Mouse (Mus musculus) lung, postnatal 14 days (tissue): ENCODE results near the gene Odf2.

ENCODE experiments used
- DNase-seq: peaks from one replicate; pipeline ENCODE4 v3.0.0; 2021

Odf2 gene

GRCm38 (mm10) chr2:29940073-29940472 is 51.1 kb downstream of the Odf2 start:
- DNase-seq: no peak

DNA sequence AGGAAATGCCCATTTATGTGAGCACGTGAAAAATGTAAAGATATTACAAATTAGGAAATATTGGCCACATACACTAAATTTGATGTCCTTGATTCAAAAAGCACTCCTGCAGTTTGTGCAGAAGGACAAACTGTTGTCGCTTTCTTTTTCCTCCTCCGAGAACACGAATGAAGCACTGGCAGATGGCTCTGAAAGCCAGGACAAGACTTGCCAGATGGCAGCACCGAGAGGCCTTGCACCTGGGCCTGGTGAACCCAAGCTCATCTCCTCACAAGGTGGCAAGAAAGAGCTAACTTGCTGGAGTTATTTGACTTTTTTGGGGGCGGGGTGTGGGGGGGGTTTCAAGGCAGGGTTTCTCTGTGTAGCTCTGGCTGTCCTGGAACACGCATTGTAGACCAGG is 51.8 kb downstream of the Odf2 start:
- no peak for DNase-seq

DNA sequence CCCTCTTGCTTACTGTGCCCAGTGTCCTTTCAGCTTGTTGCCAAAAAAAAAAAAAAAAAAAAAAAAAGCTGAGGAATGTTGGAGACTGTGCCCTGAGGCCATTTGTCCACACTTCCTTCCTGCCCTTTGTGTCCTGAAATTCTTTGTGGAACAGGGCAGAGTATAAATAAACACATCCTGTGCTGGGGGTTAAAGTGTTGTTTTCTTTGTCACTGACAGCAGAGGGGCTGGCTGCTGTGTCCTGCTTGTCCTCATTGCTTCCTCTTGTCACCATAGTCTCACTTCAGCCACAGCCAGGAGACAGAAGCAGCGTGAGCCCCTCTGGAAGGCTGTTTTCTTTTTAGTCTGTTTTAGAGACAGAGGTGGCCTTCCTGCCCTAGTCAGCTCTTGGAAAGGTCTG is 55.7 kb downstream of the Odf2 start:
- DNase-seq: peak; percentile 39

DNA sequence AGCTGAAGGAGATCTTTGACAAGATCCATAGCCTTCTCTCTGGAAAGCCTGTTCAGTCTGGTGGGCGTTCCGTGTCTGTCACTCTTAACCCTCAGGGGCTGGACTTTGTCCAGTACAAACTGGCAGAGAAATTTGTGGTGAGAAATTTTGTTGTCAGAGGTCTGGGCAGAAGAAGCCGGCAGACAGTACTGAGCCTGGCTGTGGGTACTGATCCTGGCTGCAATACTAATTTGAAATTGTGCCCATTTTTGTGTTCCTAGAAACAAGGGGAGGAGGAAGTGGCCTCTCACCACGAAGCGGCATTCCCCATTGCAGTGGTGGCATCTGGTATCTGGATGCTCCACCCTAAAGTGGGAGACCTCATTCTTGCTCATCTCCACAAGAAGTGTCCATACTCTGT is 59.9 kb downstream of the Odf2 start:
- DNase-seq: no peak

DNA sequence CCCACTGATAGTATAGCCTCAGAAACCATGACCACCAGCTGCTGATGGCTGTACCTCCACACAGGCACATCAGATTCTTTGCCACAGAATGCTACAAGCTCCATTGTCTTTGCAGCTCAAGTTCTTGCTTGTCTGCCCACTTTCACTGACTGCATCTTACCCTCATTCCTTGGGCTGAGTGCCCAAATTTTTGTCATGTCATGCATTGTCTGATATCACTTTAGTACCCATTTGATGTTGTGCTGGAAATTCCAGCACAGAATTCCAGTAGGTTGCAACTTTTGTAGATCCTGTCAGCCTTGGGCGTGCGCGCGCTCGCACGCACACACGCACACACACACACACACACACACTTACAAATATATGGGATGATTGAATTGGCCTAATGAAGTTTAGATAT is 72.2 kb downstream of the Odf2 start:
- no peak for DNase-seq

GRCm38 (mm10) chr2:29964354-29965249 is 75.6 kb downstream of the Odf2 start:
- peak; percentile 52 for DNase-seq

- DNase-seq: peak; percentile 98
Observed at GRCm38 (mm10) chr2:29965250-29965843, 76.3 kb downstream of the Odf2 start, which contains the start of gene Sptan1. Gene Sptan1 (plus strand): TSS chr2:29965560.

DNA sequence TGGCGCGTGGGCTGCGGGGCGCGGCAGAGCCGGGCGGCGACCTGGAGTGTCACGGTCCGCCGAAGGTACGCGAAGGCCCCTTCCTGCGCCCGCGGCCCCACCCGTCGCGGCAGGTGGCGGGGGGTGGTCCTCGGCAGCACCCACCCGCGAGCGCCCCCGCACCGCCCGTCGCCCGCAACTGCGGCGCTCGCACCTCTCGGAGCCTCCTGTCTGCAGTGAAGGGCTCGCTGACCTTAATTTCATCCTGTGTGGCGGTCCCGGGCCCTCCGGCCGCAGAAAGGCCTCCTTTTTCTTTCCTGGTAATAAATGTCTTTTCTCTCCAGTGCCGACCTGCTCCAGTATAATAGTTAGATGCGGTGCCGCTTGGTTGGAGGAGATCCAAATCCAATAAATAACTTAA is 76.9 kb downstream of the Odf2 start:
- DNase-seq: peak; percentile 46

DNA sequence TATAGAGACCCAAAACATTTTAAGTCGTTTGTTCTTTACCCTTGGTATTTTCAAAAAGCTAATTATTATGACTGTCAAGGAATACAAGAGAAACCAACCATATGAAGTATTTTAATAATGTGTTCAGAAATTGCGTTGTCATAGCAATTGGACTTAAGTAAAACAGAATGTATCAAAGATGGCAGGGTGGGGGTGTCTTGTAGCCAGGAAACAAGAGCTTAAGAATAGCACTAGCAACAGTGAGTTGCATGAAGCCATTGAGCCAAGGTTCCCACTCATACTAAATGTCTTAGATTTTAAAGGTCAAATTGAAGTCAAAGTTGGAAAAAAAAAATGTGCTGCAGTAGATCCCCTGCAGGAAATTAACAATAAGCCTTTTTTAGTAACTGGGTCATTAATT is 77.8 kb downstream of the Odf2 start:
- DNase-seq: no peak

- DNase-seq: no peak
Observed at GRCm38 (mm10) chr2:29967768-29968167, 78.7 kb downstream of the Odf2 start.

- peak; percentile 26 for DNase-seq
Observed at GRCm38 (mm10) chr2:29968638-29969037, 79.6 kb downstream of the Odf2 start.

- DNase-seq: peak; percentile 85
Observed at GRCm38 (mm10) chr2:29971838-29972635, 83.0 kb downstream of the Odf2 start.

DNA sequence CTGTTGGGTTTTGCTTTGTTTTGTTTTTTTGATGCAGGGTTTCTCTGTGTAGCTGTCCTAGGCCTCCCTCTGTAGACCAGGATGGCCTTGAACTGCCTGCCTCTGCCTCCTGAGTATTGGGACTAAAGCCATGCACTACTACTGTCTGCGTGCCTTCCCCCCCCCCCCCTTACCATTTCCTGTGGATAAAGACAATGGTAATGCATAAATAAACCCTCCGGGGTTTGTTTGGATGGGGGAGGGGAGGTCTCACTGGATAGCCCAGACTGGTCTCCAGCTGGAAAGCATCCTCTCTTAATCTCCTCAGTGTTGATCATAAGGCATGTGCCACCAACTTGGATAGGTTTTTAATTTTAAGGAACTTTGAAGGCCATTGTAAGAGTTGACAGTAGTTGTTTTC is 84.5 kb downstream of the Odf2 start:
- DNase-seq: peak; percentile 58

DNA sequence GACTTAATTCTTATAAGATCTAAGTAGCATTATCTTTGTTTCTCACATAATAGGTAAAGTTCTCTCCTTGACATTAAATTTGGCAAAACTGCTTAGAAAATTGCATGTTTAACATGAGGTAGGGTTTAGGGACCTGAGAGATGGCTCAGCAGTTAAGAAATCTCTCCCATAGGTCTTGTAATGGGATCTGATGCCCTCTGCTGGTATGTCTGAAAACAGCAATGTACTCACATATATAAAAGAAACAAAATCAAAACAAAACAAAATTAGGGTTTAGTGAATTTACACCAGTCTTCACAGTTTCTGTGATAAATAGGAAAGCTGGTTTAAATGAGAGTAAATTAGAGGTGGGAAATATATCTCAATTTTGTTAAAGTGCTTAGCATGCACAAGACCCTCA is 88.3 kb downstream of the Odf2 start:
- peak; percentile 70 for DNase-seq

DNA sequence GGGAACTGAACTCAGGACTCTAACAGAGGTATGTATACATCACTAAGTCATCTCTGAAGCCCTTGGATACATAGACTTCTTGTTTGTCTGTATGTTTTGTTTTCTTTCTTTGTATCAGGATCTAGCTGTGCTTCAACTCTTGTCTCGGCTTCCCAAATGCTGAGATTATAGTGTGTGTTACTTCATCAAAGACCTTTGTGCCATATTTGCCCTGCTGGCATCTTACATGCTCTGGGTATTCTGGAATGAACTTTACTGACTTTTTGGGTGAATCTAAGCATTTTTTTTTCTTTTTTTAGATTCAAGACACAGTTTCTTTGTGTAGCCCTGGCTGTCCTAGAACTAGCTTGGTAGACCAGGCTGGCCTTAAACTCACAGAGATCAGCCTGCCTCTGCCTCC is 91.6 kb downstream of the Odf2 start:
- no peak for DNase-seq
